Mouse (Mus musculus) kidney, postnatal 4 days (tissue): Measurements from ENCODE around the gene Nrxn2.

Experiments
- DNase-seq, 2 experiments: peaks; one replicate each; pipeline ENCODE4 v3.0.0; 2021; ENCODE audit warnings: mixed read lengths in 2 of 2

Nrxn2 gene

GRCm38 (mm10) chr19:6452672-6453310, 34.3 kb downstream of the Nrxn2 start:
- DNase-seq, result no peak

- DNase-seq, result no peak
These were observed 34.8 kb downstream of the Nrxn2 start for GRCm38 (mm10) chr19:6453349-6453748.

GRCm38 (mm10) chr19:6454041-6454720, 35.6 kb downstream of the Nrxn2 start:
- DNase-seq, result no peak

GRCm38 (mm10) chr19:6459504-6459903, 41.0 kb downstream of the Nrxn2 start:
- no peak for DNase-seq

GRCm38 (mm10) chr19:6462841-6463240, 44.3 kb downstream of the Nrxn2 start:
- DNase-seq, result no peak

- DNase-seq, result no peak
These were observed 46.0 kb downstream of the Nrxn2 start for GRCm38 (mm10) chr19:6464306-6465071.

- DNase-seq, result peak in 1 of 2 experiments; percentile 43
These were observed 46.6 kb downstream of the Nrxn2 start for GRCm38 (mm10) chr19:6465090-6465489.

GRCm38 (mm10) chr19:6466945-6467344, 48.4 kb downstream of the Nrxn2 start:
- DNase-seq, result no peak

- DNase-seq, result no peak
These were observed 48.9 kb downstream of the Nrxn2 start for GRCm38 (mm10) chr19:6467374-6467979.

- DNase-seq, result peak in 1 of 2 experiments; percentile 1
These were observed 53.1 kb downstream of the Nrxn2 start for GRCm38 (mm10) chr19:6471630-6472029.

- peak in 1 of 2 experiments; percentile 2 for DNase-seq
These were observed 54.3 kb downstream of the Nrxn2 start for GRCm38 (mm10) chr19:6472821-6473220.

- peak in 1 of 2 experiments; percentile 9 for DNase-seq
These were observed 56.2 kb downstream of the Nrxn2 start for GRCm38 (mm10) chr19:6474706-6475105.

GRCm38 (mm10) chr19:6475129-6475528, 56.6 kb downstream of the Nrxn2 start:
- DNase-seq, result peak in 1 of 2 experiments; percentile 62

- no peak for DNase-seq
These were observed 58.5 kb downstream of the Nrxn2 start for GRCm38 (mm10) chr19:6477007-6477406.

- no peak for DNase-seq
These were observed 60.0 kb downstream of the Nrxn2 start for GRCm38 (mm10) chr19:6478566-6478965.

- no peak for DNase-seq
These were observed 64.4 kb downstream of the Nrxn2 start for GRCm38 (mm10) chr19:6482886-6483285.

GRCm38 (mm10) chr19:6485059-6485630, 66.6 kb downstream of the Nrxn2 start:
- no peak for DNase-seq

- peak; percentile 94 to 95 for DNase-seq
These were observed 70.5 kb downstream of the Nrxn2 start for GRCm38 (mm10) chr19:6489030-6489429.

- DNase-seq, result no peak
These were observed 73.0 kb downstream of the Nrxn2 start for GRCm38 (mm10) chr19:6491538-6491937.

- peak; percentile 80 to 87 for DNase-seq
These were observed 73.6 kb downstream of the Nrxn2 start for GRCm38 (mm10) chr19:6492124-6492523.

- no peak for DNase-seq
These were observed 74.7 kb downstream of the Nrxn2 start for GRCm38 (mm10) chr19:6493219-6493618.

GRCm38 (mm10) chr19:6494032-6494431, 75.5 kb downstream of the Nrxn2 start:
- no peak for DNase-seq
